Mouse (Mus musculus) cerebellum, adult 18-20 months (tissue): Measurements from ENCODE around the gene Gnat1.
A peak's percentile ranks its signal among the peaks of the same experiment; 100 is the strongest.

Experiments used
- DNase-seq, 2 experiments: peaks; one replicate each; pipeline ENCODE4 v3.0.0; 2021

Gene Gnat1

DNA sequence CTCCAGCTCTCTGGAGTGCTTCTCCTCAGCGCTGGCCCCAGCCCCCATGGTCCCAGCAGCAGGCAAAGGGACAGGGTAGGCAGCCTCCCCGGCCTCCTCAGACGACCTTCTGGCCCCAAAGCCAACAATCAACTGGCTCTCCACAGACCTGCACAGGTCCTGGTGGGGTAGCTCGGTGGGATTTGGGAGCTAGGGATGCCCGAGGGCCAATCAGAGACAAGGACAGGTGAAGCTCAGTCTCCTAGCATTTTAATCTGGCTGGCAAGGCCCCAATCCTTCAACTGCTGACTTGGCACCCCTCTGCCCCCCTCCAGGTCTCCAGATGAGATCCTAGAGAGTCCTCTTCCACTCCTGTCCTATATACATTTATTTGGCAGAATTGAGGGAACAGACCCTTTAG is at the start of gene Gnat1:
TSS of gene Gnat1 (minus strand) at position 212 of the 400 bp plus-strand sequence.
- no peak for DNase-seq

DNA sequence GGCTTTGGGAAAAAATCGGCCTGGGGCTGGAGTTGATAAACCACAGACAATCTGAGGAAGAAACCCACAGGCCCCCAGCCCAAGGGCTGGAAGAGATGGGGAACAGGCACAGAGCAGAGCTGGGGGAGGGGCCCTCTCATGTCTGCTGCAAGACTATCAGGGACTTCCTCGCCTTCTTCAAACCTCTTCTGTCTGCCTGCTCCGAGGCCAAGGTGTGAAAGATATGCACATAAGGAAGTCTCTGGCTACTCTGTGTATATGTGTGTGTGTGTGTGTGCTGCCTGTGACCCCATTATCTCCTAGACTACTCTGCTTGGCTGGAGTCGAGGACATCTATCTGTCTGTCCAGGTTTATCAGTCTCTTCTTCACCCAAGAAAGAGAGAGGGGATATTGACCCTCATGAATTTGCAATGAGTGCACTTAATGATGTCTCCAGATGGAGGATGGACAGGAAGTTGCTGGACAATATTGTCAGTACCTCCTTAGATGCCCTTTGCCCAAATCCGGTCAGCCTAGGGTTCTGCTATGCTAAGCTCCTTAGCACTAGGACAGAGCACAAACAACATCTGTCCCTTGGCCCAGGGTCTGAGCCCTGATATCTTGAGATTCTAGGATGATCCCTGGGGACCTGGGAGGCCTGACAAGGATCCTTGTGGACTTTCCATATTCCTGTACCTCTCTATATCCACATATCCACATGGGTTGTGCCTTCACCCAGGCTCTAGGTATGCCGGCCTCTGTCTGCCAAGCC is 49.6 kb upstream of the Gnat1 start:
- DNase-seq: no peak

DNA sequence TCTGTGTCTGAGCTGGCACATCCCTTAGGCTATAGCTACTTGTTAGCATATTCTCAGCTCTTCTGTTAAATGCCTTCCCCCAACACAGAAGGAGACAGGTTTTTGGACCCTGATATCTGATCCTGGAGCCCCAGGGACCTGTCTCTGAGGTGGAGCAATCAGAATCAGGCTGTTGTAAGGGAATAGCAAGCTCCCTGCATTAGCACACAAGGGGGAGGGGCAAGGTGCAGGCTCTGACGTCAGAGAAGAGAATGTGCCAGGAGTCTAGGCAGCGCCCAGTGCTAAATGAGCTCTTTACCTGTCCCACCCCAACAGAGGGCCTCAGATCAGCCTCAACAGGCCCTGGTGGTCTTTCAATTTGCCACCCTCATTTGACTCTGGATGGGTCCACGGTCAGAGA is 47.5 kb upstream of the Gnat1 start:
- DNase-seq: no peak

DNA sequence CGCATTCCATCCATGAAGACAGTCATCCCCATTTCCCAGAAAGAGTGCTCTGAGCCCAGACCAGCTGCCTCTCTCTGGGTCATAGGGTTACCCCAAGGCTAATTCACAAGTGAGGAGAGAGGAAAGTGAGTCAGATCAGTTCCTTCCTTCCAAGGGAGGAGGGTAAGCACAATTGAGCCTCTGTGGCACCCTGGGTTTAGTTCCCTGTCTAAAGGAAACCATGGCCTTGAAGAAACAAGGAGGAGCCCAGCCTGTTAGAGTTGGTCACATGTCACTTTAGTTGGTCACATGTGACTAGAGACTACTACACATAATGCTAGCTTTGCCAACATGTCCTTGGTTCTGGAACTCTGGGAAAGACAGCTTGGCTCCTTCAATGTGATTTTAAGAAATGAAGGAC is 45.3 kb upstream of the Gnat1 start:
- no peak for DNase-seq

DNA sequence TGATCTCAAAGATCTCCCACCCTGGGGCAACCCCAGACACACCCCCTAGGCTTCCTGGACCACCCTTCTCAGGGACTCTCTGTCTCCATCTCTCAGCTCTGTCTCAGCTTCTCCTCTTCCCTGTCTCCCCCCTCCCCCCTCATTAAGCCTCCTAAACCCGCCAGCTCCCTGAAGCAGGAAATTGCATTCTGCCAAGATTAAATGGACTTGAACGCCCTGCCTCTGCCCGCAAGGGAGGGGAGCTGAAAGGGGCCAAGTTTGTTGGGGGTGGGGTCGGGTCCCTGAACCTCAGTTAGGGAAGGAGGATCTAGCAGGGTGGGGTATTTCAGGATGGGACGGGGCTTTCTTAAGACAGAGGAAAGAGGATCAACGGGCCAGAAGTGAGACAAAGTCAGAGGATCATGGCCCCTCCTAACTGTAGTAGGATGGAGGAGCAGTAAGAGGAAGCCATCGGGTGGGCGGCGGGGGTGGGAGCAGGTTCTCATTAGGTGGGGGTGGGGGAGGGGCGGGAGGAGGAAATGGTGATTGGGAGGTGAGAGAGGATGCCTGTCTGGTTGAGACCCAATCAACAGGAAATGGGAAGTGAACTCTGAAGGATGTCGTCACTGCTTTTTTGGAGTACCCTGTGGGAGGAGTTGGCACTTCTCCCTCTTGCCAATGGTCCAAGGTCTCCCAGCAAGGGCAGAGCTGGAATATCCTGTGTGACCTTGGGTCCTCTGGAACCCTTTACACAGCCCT is 44.5 kb upstream of the Gnat1 start:
- DNase-seq: no peak

DNA sequence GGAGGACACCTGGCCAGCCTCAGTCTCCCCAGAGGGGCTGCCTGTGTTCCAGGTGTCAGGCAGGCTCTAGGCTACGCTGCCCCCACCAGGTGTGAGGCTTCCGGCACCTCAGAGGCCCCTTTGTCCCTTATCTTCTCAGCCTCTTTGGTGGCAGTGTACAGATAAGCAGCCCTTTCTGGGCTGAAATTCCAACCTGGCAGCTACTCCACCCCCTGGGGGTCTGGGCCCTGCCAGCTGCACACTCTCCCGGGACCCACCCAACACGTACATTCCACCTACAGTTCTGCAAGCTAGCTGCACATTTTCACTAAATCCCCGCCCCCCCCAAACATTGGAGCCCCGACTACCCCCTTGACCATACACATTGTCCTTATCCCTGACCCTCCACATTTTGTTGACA is 43.8 kb upstream of the Gnat1 start:
- DNase-seq: no peak

DNA sequence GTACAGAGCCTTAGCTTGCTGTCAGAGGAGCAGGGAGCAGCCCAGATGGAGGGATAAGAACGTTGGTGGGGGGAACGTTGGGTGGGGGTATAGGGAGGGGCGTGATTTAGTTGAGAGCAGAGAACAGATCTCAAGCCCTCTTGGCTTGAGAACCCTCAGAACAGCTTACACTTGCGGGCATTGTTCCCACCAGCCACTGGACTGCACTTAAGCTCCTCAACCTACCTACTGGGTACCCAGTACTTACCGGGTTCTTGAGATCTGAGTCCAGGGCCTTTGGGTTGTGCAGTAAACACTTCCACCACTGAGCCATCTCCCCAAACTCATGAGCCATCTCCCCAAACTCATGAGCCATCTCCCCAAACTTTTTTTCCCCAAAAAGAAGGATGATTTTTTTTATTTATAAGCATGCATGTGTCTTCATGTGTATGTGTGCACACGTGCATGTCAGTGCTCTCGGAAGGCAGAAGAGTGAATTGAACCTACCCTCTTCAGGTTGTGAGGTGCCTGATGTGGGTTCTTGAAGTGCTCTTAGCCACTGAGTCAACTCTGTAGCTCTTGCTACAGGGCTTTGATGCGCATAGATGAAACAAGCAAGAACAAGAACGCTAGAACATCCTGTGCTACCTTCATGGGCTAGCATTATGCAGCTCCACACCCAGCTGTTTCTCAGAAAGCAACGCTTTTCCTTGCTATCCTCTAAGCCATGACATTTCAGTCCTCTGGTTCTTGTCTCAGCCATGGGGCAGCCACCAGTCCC is 39.4 kb upstream of the Gnat1 start:
- no peak for DNase-seq

DNA sequence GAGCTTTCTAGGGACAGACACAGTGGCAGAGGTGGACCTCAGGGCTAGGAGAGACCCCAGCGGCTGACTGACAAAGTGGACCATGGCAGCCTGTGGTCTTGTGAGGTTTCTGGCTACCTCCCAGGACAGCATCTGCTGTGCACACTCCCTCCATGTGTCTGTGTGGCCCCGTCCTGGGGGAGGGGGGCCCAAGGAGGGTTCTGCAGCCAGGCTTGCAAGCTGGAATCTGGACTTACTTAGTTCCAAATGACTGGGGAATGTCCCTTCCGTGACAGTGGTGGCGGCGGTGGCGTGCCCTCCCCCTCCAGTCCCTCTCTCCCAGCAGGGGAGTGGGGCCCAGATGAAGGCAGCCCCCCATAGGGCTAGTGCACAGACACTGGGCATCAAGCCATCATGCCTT is 37.4 kb upstream of the Gnat1 start:
- DNase-seq: no peak

DNA sequence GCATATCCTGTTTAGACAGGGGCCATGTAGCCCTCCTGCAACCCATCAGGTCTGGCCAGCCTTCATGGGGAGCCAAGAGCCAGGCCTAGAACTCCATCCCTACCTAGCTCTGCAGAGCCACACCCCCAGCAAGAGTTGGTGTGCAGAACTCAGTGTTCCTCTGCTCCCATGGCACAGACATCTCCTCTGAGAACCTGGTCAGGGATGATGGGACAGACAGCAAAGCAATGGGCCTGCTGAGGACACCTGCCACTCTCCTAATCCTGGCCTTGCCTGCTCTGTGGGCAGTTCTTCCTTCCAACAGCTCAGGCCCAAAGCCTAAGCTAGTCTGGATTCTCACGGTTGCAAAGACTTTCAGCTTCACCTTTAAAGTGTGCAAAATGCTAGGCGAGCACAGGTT is 36.1 kb upstream of the Gnat1 start:
- peak in 1 of 2 experiments; percentile 52 for DNase-seq

DNA sequence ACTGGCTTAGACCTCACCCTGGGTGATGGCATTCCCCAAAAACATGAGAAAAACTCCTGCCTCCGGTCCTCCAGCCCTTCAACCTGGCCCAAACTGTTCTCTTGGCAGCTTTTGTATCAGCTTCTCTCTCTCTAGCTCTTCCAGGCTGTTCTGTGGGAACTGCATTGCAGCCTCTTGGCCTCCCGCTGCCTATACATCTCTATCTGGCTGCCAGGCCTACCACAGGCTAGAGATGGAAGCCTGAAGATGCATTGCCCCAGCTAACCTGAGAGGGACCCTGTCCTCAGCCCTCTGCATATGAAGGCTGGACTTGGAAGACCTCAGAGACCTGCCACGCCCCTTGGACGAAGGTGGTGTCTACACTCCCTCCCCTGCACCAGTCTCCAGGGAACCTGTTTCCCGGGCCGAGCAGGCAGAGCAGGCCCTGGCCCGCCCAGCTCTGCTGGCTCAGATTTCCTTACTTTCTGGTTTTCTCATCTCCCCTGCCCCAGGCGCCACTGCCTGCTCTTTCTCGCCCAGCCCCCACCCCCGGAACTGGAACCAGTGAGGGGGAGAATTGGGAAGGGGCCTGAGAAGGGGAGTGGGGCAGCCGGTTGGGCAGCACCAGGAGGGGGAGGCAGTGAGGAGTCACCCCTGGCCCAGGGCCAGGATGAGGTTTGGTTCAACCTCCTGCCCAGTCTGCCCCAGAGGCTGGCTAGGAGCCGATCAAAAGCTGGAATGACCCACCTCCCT is 34.9 kb upstream of the Gnat1 start:
- DNase-seq: peak; percentile 60 to 62

DNA sequence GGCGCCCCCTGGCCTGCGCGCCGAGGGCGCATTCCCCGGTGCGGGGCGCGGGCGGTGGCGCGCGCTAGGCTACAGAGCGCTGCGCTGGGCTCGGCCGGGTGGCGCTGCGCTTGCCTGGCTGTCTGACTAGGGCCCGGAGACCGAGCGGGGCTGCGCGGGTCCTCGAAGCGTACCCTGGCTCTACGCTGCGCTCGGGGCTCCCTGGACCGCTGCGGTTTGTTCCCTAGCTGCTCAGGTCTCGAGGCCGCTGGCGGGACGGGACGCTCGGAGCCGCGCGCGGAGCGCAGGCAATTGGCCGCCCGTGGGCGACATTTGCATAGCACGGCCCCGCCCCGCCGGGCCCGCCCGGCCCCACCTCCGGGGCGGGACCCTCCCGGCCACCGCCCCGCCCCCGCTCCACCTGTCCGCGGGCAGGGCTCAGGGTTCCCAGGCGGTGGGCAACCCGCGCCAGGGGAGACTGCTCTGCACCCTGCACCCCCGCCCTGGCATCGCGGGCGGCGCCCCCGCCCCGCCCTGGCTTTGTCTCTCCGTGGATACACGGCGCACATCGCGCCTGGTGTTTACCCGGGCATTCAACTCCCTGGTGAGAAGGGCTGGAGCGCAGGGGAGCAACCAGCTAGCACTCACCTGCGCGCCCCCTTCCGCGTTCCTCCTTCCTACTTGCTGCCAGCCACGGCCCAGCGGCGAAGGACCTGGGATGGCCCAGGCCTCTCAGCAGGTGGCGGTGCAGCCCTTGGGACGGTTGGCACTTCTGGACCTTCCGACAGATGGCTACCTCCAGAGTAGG is 30.4 kb upstream of the Gnat1 start, which contains the start of gene Sema3f:
TSS of gene Sema3f (minus strand) at position 779 of the 787 bp plus-strand sequence.
- DNase-seq: peak; percentile 84 to 91

DNA sequence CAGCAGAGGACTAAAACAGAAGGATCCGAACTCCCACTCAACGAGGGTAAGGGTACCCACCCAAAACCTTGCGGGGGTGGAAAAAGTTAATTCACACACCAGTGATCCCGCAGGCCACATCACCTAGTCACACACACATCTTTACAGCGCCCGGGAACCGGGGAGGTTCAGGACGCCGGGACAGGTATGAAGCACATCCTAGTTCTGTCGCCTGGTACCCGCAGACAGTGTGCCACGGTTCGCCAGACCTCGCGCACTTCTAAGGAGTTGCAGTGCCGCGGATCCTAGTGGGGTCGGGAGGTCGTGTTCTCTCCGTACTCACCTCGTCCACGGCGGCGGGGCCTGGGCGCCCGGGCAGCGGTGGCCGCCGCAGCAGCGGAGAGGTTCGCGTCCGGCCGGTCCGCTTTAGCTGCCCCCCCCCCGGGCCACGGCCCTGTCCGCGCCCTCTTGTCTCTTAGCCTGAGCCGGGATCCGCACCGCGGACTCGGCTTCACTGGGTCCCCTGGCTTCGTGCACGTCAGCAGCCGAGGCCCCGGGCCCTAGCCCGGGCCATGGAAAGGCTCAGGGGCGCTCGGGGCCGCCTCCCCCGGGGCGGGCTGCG is 29.7 kb upstream of the Gnat1 start:
- DNase-seq: peak in 1 of 2 experiments; percentile 49

DNA sequence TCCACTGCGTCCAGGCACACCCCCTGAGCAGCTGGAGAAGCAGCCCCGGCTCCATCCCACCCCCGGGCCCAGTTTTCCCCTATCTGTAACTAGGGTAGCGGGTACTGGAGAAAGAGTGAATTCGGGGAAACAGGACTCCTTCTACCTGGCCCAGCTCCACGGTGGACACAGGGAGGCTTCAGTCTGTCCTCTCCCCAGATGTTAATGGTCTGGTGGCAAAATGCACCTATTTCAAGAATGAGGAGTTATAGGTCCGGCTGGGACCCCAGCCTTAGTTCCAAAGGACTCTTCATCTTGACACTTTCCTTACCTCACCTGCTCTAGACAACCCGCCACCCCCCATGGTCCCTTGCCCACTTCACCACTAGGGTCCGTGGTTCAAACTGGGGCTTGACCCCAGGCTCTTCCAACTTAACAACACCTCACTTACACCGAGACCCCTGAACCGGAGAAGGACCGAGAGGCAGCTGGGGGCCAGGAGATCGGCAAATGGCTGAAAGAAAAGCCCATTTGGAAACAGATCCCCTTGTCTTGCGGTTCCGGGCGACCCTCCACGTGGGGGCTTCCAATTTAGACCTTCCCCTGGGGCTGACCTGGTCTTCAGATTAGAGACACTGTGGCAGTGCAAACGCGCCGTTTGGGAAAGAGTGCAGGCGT is 29.1 kb upstream of the Gnat1 start:
- no peak for DNase-seq

DNA sequence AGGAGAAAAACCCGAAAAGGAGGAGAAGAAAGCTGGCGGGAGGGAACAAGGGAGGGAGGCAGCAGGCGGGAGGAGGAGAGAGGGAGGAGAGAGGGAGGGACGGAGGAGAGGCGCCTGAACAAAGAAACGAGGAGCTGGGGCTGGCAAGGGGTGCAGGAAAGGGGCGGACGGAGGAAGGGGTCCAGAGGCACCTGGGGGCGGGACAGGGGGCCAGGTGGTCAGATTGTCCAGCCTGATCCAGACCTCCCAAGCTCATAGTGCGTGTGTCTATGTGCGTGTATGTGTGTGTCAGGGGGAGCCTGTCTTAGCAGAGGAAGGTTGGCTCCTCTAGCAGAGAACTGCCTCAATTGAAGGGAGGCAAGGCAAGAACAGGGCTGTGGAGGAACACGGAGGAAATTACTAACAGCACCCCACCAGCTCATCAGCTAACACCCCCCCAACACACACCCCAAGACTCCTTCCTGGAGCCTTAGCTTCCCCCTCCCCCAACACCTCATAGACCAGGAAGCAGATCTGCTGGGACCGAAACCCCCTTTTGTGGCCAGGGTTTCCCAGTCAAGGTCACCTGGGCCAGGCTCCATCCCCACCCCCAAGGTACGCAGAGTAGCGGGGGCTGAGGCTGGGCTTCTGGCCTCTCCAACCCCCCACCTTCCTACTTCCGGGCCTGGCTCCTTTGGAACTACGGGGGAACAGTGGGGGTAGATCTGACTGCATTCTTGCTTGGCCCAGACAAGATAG is 28.4 kb upstream of the Gnat1 start:
- DNase-seq: peak in 1 of 2 experiments; percentile 33

DNA sequence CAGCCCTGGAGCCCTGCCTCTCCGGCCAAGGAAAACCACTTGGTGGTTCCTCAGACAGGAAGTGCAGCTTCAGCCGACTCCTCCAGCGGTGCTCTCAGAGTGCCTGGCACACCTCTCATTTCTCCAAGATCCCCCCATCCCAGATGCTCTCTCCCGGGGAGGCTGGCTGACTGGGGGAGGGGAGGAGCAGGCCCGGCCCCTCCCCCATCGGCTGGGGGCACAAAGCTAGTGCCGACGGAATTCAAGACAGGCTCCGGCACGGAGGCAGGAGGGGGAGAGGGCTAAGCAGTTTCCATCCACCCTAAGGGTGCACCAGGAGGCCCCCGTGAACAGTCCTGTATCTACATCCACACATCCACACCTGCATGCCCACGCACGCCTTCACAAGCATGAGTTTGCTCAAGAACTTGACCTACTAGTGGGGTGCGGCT is 27.3 kb upstream of the Gnat1 start:
- no peak for DNase-seq

DNA sequence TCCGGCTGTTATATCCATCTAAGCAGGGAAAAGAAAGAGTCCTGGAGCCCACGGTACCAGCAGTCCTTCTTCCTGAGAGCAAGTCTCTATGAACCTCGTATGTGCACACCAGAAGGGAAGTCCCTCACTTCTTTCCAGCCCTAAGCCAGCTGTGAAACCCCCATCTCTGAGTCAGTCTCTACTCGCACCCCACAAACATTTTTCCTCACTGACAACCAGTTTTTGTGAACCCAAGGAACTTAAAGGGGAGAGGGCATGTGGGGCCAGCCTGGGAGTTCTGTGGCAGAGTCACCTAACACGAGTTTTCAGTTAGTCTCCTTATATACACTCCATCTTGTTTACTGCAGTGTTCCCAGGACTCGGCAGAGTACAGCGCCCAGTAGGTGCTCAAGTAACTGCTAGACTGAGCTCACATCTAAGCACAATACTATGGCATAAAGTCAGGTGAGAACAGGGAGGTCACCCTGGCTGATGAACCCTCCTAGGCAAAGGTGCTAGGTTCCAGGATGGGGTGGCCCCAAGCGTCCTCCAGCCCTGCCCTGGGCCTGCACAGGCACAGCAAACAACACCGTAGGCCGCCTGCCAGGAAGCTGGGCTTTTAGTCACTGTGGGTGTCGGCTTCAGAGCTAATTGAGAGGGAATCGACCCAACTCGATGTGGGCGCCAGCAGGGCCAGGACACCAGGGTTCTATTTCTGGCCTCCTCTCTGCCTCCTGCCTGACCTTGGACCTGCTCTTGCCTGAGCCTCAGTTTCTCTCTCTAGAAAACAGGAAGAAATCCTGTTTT is 24.0 kb upstream of the Gnat1 start:
- DNase-seq: no peak

DNA sequence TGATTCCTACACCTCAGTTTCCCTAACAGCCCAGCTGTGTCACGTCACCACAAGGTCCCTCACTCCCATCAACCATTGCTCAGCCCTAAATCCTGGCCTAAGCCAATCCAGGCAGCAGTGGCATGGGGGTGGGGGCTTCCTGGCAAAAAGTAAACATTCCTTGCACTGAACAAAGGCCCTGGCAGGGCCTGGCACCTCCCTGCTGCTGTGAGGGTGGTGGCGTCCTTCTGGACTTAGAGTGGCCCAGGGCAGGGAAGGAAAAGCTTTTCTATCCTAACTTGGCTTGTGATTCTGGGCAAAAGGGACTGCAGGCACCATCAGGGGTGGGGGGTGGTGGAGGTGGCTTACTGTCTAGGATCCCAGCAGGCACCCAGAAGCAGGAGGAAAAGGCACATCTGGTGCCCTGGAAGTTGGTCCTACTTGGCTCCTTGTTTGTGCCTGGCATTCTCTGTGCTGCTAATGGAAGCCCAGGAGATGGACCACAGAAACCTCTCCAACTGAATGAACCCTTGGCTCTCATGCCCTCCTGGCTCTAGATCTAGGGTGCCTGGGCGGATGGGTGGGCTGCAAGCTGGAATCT is 23.2 kb upstream of the Gnat1 start:
- no peak for DNase-seq

DNA sequence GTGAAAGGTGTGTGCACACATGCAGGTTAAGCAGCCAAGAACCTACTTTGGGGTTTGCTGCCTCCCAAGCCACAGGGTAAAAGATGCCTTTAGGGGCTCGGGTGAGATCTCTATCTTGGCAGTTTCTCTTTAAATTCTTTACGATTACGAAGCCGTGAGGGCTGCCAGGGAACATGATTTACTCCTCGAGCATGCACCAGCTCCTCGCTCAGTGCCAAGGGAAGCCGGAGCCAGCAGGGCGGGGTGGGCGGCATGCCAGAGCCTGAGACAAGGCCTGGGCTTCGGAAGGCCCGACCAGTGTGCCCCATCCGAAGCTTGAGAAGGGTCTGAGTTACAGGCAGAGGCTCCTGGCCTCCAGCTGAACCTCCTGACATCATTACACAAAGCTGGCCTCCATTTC is 22.1 kb upstream of the Gnat1 start:
- peak; percentile 84 to 86 for DNase-seq

DNA sequence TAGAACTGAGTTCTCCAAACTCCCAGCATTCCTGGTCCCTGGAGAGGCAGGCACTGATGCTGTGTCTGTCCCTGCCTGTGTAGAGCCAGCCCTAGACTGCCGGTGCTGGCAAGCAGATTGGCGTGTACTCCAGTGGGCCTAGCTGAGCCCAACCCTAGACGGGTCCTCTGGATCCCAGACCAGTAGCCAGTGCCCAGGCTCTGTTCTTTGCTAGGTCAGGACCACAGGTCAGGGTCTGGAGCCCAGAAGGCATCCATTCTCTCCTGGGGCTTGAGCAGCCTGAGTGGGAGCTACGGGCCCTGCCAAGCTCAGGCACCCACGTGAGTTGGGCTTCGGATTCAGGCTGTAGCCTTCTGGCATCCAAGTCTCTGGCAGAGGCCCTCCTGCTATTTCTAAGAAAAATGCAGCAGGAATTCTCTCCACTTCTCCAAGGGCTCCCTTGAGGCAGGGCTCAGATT is 20.6 kb upstream of the Gnat1 start:
- peak; percentile 36 to 41 for DNase-seq
